Mouse (Mus musculus) erythroblast, embryonic 14.5 days (primary cell): ENCODE results near the gene Hcfc2.

Source experiments
- GATA1 ChIP-seq: IDR thresholded peaks from 2 replicates; pipeline ENCODE4 v1.6.1; 2012; ENCODE audit warnings: low read length, inconsistent platforms, mixed read lengths
- TAL1 ChIP-seq: IDR thresholded peaks from 3 replicates; pipeline ENCODE4 v1.6.1; 2012; ENCODE audit warnings: low read length, inconsistent platforms, mixed read lengths

DNA sequence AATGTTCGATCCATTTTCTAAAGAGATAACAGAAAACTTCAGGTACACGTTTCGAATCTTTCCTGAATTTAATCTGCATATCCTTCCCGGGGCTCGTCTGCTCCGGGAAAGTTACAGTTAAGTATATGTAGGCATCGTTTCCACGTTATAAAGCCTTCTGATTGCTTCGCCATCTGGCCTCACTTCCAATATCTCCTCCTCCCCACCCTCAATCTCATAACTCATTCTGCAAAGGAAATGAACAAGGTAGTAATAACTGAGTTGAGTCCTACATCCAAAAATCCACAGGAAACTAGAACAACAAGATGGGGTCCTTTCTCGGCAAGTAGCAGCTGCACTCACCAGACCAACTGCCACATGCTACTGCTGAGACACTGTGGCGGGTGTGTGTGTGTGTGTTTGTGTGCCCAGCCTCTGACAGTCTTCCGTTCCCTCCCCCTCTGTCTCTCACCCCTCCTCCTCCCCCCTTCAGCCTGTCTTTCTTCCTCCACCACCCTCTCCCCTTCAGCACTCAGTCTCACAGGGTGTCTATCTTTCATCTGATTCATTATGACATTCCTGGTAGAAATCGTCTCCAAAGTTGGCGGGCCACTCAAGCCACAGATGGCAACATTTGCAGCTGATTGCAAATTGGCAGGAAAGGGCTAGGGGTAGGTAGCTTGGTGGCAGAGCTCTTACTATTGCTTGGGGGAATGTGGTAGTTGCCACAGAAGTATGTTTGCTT, 33.5 kb upstream of the Hcfc2 start:
- no peak for TF ChIP-seq TAL1
- no peak for TF ChIP-seq GATA1
